Mouse (Mus musculus): ENCODE measurements around the gene Maml3. TPM values are rescaled to one million over a fixed set of nuclear protein-coding genes. Genes with fewer than 3 reads are reported as not detected.
A peak's percentile ranks its signal among the peaks of the same experiment; 100 is the strongest.

The Maml3 gene
- polyA plus RNA-seq, 1 experiment from 2014 or later: 6.5 TPM

DNA sequence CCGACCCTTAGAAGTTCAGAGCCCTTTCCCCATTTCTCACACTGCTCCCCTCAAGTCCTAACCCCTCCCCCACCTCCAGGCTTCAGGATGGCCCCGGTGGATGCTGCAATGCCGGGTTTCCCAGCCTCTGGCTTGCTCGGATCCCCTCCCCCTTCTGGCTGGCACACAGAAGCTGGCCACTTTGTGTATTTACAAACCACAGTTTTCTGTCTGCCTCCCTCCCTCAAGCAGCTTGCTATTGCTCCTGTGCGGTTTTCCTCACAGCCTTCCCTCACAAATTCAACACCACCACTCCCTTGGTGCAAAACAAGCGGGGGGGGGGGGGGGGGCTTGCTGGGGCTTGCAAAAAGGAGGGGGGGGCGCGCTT, 216.6 kb downstream of the Maml3 start:
- no peak overlapping the region for H3K4me3 ChIP-seq (ENCODE audit: low read depth, low read length)

DNA sequence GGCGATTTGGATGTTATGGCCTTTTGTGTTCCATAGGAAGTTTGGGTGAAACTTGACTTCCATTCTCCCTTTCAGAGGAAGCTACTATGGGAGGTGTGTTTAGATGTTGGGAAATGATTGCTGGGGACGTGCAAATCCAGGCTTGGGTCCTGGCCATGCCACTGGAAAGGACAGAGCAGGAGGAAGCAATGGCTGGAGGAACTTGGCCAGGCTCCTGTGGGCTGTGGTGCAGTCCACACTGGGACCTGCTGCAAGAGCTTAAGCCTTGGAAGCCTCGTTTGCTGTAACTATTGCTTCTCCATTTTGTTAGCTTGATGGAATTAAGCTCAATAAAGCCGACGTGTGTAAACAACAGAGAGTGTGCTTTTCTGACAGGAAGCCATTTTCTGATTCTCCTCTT, 219.0 kb downstream of the Maml3 start:
- ATAC-seq (replicated peaks; ENCODE audit: low FRiP score, low TSS enrichment, low read depth): no peak
- WGBS: 63% methylated on average over 5 of the region's 5 CpGs

More for the DNA sequence above, 216.6 kb downstream of the Maml3 start:
- Histone ChIP-seq H3K4me2 (ENCODE audit: low read length) (peak overlapping the region; percentile 39), H3K9me3 (ENCODE audit: control insufficient read depth, low read length) (no peaks in the 10 kb centered on the region), H3K27ac (ENCODE audit: low read depth) (no peak overlapping the region), H3K36me3 (ENCODE audit: control insufficient read depth, insufficient read depth, low read length) (no peaks in the 10 kb centered on the region), H3K9ac (ENCODE audit: low read length) (no peak overlapping the region), H3K4me1 (replicated peaks; ENCODE audit: control insufficient read depth, insufficient read depth, low read length) (peaks cover 19% of the 10 kb centered on the region), H3K27me3 (replicated peaks; ENCODE audit: control insufficient read depth, insufficient read depth, low read length) (no peaks in the 10 kb centered on the region)
- WGBS: 3% methylated on average over 8 of the region's 8 CpGs
- ATAC-seq (replicated peaks; ENCODE audit: low FRiP score, low TSS enrichment, low read depth) (no peak), DNase-seq (ENCODE audit: low spot score) (no peak)

DNA sequence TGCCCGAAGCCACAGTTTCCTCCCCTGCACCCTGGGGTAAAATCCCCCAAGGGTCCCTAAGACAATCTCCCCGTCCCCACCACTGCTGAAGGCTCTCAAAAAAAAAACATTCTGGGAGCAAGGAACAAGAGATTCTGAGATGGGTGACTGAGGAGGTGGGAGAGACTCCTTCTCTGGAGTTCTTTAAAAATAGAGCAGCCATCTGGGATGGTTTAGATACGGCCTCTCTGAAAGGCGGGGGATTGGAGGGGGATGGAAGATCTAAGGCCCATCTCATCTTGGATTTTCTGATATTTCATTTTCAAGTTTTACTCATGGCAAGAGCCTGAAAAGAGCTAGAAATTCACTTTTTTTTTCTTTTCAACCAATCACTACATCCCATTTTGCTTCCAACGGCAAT, 219.4 kb downstream of the Maml3 start:
- WGBS: 85% methylated on average over 5 of the region's 5 CpGs
- Histone ChIP-seq H3K27ac (ENCODE audit: low read depth) (no peak overlapping the region), H3K9me3 (ENCODE audit: control insufficient read depth, low read length) (no peaks in the 10 kb centered on the region), H3K36me3 (ENCODE audit: control insufficient read depth, insufficient read depth, low read length) (no peaks in the 10 kb centered on the region), H3K4me3 (ENCODE audit: low read depth, low read length) (no peak overlapping the region), H3K4me2 (ENCODE audit: low read length) (no peak overlapping the region), H3K27me3 (replicated peaks; ENCODE audit: control insufficient read depth, insufficient read depth, low read length) (no peaks in the 10 kb centered on the region), H3K9ac (ENCODE audit: low read length) (no peak overlapping the region), H3K4me1 (replicated peaks; ENCODE audit: control insufficient read depth, insufficient read depth, low read length) (peaks cover 22% of the 10 kb centered on the region)
- no peak for DNase-seq (ENCODE audit: low spot score)
- no peak for ATAC-seq (replicated peaks; ENCODE audit: low FRiP score, low TSS enrichment, low read depth)

More for the DNA sequence above, 219.0 kb downstream of the Maml3 start:
- no peak overlapping the region for H3K9ac ChIP-seq (ENCODE audit: low read length)
- no peaks in the 10 kb centered on the region for H3K9me3 ChIP-seq (ENCODE audit: control insufficient read depth, low read length)
- H3K4me1 ChIP-seq (replicated peaks; ENCODE audit: control insufficient read depth, insufficient read depth, low read length): peaks cover 22% of the 10 kb centered on the region
- H3K4me3 ChIP-seq (ENCODE audit: low read depth, low read length): no peak overlapping the region
- H3K27ac ChIP-seq (ENCODE audit: low read depth): no peak overlapping the region
- no peak for DNase-seq (ENCODE audit: low spot score)
- no peaks in the 10 kb centered on the region for H3K27me3 ChIP-seq (replicated peaks; ENCODE audit: control insufficient read depth, insufficient read depth, low read length)
- H3K4me2 ChIP-seq (ENCODE audit: low read length): no peak overlapping the region
- no peaks in the 10 kb centered on the region for H3K36me3 ChIP-seq (ENCODE audit: control insufficient read depth, insufficient read depth, low read length)

DNA sequence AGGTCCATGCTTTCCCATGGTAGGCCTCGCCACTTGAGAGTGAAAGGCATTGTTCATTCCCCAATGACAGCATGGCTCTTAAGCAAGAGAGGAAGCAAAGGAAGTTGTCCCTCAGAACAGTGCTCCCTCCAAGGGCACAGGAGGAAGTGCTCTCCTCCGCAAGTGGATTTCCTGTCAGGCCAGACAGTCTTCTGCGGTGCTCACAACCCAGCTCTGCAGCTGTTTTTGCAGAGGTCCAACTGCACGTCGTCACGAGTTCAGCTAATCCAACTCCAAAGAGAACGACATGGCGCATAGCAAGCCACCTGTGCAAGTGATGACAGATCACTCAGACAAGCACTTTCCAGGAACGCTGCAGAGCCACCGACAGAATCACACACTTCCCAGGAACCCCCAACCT, 222.9 kb downstream of the Maml3 start:
- no peak overlapping the region for H3K9ac ChIP-seq (ENCODE audit: low read length)
- no peak overlapping the region for H3K4me2 ChIP-seq (ENCODE audit: low read length)
- H3K4me1 ChIP-seq (replicated peaks; ENCODE audit: control insufficient read depth, insufficient read depth, low read length): peaks cover 3% of the 10 kb centered on the region; the same call in 1 of the 2 replicates
- no peaks in the 10 kb centered on the region for H3K36me3 ChIP-seq (ENCODE audit: control insufficient read depth, insufficient read depth, low read length)
- H3K9me3 ChIP-seq (ENCODE audit: control insufficient read depth, low read length): no peaks in the 10 kb centered on the region
- DNase-seq (ENCODE audit: low spot score) (no peak), ATAC-seq (replicated peaks; ENCODE audit: low FRiP score, low TSS enrichment, low read depth) (no peak)
- H3K4me3 ChIP-seq (ENCODE audit: low read depth, low read length): no peak overlapping the region
- no peaks in the 10 kb centered on the region for H3K27me3 ChIP-seq (replicated peaks; ENCODE audit: control insufficient read depth, insufficient read depth, low read length)
- H3K27ac ChIP-seq (ENCODE audit: low read depth): no peak overlapping the region
- 37% methylated on average over 10 of the region's 10 CpGs for WGBS

DNA sequence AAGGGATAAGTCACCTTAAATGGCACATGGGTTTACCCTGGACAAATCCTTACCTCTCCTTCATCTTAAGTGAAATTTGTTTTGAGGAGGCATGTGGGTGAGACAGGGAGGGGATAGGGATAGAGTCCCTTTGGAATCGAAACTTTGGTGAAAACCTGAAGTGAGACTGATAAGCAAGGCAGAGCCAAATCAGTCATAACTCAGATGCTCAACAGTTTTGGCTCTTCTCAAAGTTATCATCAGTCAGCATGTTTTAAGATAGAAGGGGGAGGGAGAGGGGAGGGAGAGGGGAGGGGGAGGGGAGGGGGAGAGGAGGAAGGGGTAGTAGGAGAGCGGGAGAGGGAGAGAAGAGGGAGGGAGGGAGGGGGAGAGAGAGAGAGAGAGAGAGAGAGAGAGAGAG, 223.5 kb downstream of the Maml3 start:
- no peaks in the 10 kb centered on the region for H3K36me3 ChIP-seq (ENCODE audit: control insufficient read depth, insufficient read depth, low read length)
- H3K27ac ChIP-seq (ENCODE audit: low read depth): no peak overlapping the region
- no peaks in the 10 kb centered on the region for H3K27me3 ChIP-seq (replicated peaks; ENCODE audit: control insufficient read depth, insufficient read depth, low read length)
- no peak for DNase-seq (ENCODE audit: low spot score)
- 62% methylated on average over 2 of the region's 2 CpGs for WGBS
- H3K9me3 ChIP-seq (ENCODE audit: control insufficient read depth, low read length): no peaks in the 10 kb centered on the region
- H3K4me1 ChIP-seq (replicated peaks; ENCODE audit: control insufficient read depth, insufficient read depth, low read length): peaks cover 3% of the 10 kb centered on the region; the same call in 1 of the 2 replicates
- ATAC-seq (replicated peaks; ENCODE audit: low FRiP score, low TSS enrichment, low read depth): no peak
- H3K4me3 ChIP-seq (ENCODE audit: low read depth, low read length): no peak overlapping the region
- no peak overlapping the region for H3K4me2 ChIP-seq (ENCODE audit: low read length)
- no peak overlapping the region for H3K9ac ChIP-seq (ENCODE audit: low read length)

DNA sequence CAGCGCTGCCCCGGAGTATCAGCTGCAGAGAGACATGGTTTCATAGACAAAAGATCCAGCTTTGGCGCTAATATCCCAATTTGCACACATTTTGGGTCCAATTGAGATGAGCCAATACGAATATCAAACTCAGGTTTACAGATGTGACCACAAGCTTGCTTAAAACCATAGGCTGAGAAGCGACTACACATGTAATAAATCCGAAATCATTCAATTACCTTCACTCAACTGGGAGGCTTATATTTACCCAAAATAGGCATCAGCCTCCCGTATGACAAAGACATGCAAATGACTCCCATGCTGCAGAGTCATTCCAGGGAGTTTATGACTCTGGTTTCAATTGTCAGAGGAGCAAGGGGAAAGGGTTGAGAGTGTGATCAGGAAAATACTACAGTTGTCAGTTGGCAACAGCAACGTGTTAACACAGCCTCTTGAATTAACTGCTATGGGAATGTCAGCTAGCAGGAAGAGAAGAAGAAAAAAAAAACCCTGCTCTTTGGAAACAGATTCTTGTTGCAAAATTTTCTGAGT, 224.3 kb downstream of the Maml3 start:
- ATAC-seq (replicated peaks; ENCODE audit: low FRiP score, low TSS enrichment, low read depth): no peak
- Histone ChIP-seq H3K4me2 (ENCODE audit: low read length) (no peak overlapping the region), H3K9me3 (ENCODE audit: control insufficient read depth, low read length) (no peaks in the 10 kb centered on the region), H3K4me3 (ENCODE audit: low read depth, low read length) (no peak overlapping the region), H3K9ac (ENCODE audit: low read length) (no peak overlapping the region), H3K27ac (ENCODE audit: low read depth) (no peak overlapping the region), H3K4me1 (replicated peaks; ENCODE audit: control insufficient read depth, insufficient read depth, low read length) (peaks cover 3% of the 10 kb centered on the region; the same call in 1 of the 2 replicates), H3K36me3 (ENCODE audit: control insufficient read depth, insufficient read depth, low read length) (no peaks in the 10 kb centered on the region), H3K27me3 (replicated peaks; ENCODE audit: control insufficient read depth, insufficient read depth, low read length) (no peaks in the 10 kb centered on the region)
- DNase-seq (ENCODE audit: low spot score): no peak
- 72% methylated on average over 8 of the region's 8 CpGs for WGBS

DNA sequence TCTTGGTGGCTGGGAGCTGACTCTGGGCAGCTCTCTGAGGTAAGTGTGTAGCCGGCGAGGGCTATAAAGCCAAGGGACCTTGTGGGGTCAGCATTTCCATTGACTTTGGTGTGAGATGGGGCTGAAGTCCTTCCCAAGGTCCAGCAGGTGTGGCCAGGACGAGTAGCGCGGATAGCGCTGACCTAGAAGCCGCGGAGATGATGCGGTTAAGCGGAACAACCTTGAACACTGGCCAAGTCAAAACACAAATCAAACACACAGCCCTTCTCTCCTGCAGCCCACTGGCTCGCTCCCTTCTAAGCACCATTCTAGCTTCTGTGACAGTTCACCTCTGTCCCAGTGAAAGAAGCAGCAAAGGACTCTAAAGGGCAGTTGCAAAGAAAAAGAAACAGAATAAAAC, 225.7 kb downstream of the Maml3 start:
- H3K27ac ChIP-seq (ENCODE audit: low read depth): no peak overlapping the region
- DNase-seq (ENCODE audit: low spot score): no peak
- no peaks in the 10 kb centered on the region for H3K27me3 ChIP-seq (replicated peaks; ENCODE audit: control insufficient read depth, insufficient read depth, low read length)
- WGBS: 84% methylated on average over 11 of the region's 11 CpGs
- H3K4me1 ChIP-seq (replicated peaks; ENCODE audit: control insufficient read depth, insufficient read depth, low read length): peaks cover 3% of the 10 kb centered on the region; the same call in 1 of the 2 replicates
- no peaks in the 10 kb centered on the region for H3K36me3 ChIP-seq (ENCODE audit: control insufficient read depth, insufficient read depth, low read length)
- no peaks in the 10 kb centered on the region for H3K9me3 ChIP-seq (ENCODE audit: control insufficient read depth, low read length)
- no peak overlapping the region for H3K9ac ChIP-seq (ENCODE audit: low read length)
- no peak for ATAC-seq (replicated peaks; ENCODE audit: low FRiP score, low TSS enrichment, low read depth)
- no peak overlapping the region for H3K4me2 ChIP-seq (ENCODE audit: low read length)
- no peak overlapping the region for H3K4me3 ChIP-seq (ENCODE audit: low read depth, low read length)

DNA sequence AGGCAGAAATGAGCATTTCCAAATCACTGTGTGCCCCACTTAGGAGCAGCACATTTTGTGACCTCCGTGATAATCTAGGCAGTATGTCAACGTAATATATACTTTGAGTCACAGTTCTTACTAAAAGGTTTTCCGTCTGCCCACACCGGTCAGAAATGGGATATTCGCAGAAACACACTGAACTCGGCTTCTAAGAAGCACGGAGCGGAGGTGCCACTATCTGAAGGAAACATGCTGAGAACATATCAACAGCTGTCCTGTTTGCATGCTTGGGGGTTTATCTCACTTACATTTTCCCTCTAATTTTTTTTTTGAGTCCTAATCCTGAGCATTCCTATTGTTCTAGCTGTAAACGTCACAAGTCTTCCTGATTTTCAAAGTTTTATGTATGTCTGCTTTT, 226.3 kb downstream of the Maml3 start:
- Histone ChIP-seq H3K9me3 (ENCODE audit: control insufficient read depth, low read length) (no peaks in the 10 kb centered on the region), H3K4me3 (ENCODE audit: low read depth, low read length) (no peak overlapping the region), H3K27ac (ENCODE audit: low read depth) (no peak overlapping the region), H3K9ac (ENCODE audit: low read length) (no peak overlapping the region), H3K4me1 (replicated peaks; ENCODE audit: control insufficient read depth, insufficient read depth, low read length) (peaks cover 3% of the 10 kb centered on the region; the same call in 1 of the 2 replicates), H3K27me3 (replicated peaks; ENCODE audit: control insufficient read depth, insufficient read depth, low read length) (no peaks in the 10 kb centered on the region), H3K36me3 (ENCODE audit: control insufficient read depth, insufficient read depth, low read length) (no peaks in the 10 kb centered on the region), H3K4me2 (ENCODE audit: low read length) (no peak overlapping the region)
- ATAC-seq (replicated peaks; ENCODE audit: low FRiP score, low TSS enrichment, low read depth) (no peak), DNase-seq (ENCODE audit: low spot score) (no peak)
- WGBS: 67% methylated on average over 9 of the region's 9 CpGs

DNA sequence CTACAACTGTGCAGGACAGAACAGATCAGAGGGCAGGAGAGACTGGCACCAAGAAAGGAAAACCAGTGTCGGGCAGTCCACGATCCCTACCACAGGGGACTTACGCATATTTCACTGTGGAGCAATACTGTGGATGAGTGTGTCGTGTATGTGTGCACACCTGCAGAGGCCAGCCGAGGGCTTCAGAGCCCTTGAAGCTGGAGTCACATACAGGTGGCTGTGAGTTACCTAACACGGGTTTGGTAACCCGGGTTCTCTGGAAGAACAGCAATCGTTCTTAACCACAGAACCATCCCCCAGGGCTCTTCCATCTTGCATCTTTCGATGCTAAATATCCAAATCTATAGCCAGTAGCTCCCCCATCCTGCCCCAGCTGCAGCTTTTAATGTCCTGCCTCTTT, 228.1 kb downstream of the Maml3 start:
- Histone ChIP-seq H3K36me3 (ENCODE audit: control insufficient read depth, insufficient read depth, low read length) (no peaks in the 10 kb centered on the region), H3K4me3 (ENCODE audit: low read depth, low read length) (no peak overlapping the region), H3K4me2 (ENCODE audit: low read length) (no peak overlapping the region), H3K4me1 (replicated peaks; ENCODE audit: control insufficient read depth, insufficient read depth, low read length) (peaks cover under 1% of the 10 kb centered on the region; the same call in 1 of the 2 replicates), H3K9me3 (ENCODE audit: control insufficient read depth, low read length) (no peaks in the 10 kb centered on the region), H3K27me3 (replicated peaks; ENCODE audit: control insufficient read depth, insufficient read depth, low read length) (no peaks in the 10 kb centered on the region), H3K9ac (ENCODE audit: low read length) (no peak overlapping the region), H3K27ac (ENCODE audit: low read depth) (no peak overlapping the region)
- no peak for ATAC-seq (replicated peaks; ENCODE audit: low FRiP score, low TSS enrichment, low read depth)
- WGBS: 89% methylated on average over 9 of the region's 9 CpGs
- no peak for DNase-seq (ENCODE audit: low spot score)

All from intestine, embryonic 14.5 days (tissue).